Mouse (Mus musculus): ENCODE results near the gene Eri2.
"Not testable (repeated sequence)": the region's sequence is repeated elsewhere in the genome, so short reads cannot be mapped to it uniquely, and the experiment has no call there.

Gene Eri2

GRCm38 (mm10) chr7:119744321-119744720 is 49.5 kb downstream of the Eri2 start:
- no peak for DNase-seq (ENCODE audit: low read depth, low spot score)

GRCm38 (mm10) chr7:119739798-119740468 is 53.9 kb downstream of the Eri2 start:
- not testable (repeated sequence) for DNase-seq (ENCODE audit: low read depth, low spot score)

GRCm38 (mm10) chr7:119738877-119739276 is 55.0 kb downstream of the Eri2 start:
- no peak for DNase-seq (ENCODE audit: low read depth, low spot score)

- DNase-seq (ENCODE audit: low read depth, low spot score): peak; percentile 4
Measured at GRCm38 (mm10) chr7:119731262-119731661, 62.6 kb downstream of the Eri2 start.

- DNase-seq (ENCODE audit: low read depth, low spot score): no peak
Measured at GRCm38 (mm10) chr7:119727621-119728020, 66.2 kb downstream of the Eri2 start.

- DNase-seq (ENCODE audit: low read depth, low spot score): no peak
Measured at GRCm38 (mm10) chr7:119720947-119721310, 72.9 kb downstream of the Eri2 start.

- peak; percentile 75 for DNase-seq (ENCODE audit: low read depth, low spot score)
Measured at GRCm38 (mm10) chr7:119720253-119720946, 73.5 kb downstream of the Eri2 start, which contains the start of gene Thumpd1. TSS of gene Thumpd1 (minus strand) at chr7:119720798.

Measured in c-Kit-negative CD71-positive TER-119-positive erythroid progenitor cells, embryonic 14.5 days (primary cell).